Mouse (Mus musculus): ENCODE results near the gene Ccl25. TPM values are rescaled to one million over a fixed set of nuclear protein-coding genes. Genes with fewer than 3 reads are reported as not detected.

Gene Ccl25
- 16.7 TPM for polyA plus RNA-seq (2014; fragmentation: Illumina TruSeq; extraction: RNeasy Lipid Tissue Mini Kit (QIAGEN cat#74804); ENCODE audit: low read depth, low replicate concordance)

DNA sequence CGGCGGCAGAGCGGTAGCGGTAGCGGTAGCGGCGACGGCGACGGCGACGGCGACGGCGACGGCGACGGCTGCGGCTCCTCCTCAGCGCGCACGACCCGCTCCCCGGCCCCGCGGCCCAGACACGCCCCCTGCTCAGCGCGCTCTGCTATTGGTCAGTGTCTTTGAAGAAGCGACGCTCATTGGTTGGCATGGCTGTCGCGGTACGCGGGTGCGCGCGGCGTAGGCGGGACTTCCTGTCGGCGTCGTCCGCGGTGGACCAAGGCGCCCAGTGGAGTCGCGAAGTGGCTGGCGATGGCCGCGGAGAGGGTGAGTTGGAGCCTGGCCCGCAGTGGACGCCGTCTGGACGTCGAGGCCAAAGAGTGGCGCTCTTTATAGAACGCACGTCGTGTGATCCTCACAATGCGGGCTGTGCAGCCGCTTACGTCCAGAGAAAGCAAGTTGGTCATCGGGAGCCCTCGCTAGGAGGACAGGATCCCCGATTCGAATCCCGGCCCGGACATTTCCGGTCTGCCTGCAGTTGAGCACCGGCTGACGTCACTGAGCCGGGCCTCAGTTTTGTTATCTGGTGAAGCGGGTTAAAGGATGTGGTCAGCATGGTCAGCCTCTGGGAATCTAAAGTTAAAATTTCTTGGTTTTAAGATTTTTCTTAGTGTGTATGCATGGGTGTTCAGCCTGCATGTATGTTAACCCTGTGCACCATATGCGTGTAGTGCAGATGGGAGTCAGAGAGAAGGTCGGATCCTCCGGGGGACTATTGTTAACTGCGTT lies at the start of gene Ccl25, which contains the start of gene Elavl1:
Gene Ccl25, plus strand, starts transcription at position 228 of the 768 bp plus-strand sequence.
Gene Elavl1, minus strand, starts transcription at position 431 of the 768 bp plus-strand sequence.

DNA sequence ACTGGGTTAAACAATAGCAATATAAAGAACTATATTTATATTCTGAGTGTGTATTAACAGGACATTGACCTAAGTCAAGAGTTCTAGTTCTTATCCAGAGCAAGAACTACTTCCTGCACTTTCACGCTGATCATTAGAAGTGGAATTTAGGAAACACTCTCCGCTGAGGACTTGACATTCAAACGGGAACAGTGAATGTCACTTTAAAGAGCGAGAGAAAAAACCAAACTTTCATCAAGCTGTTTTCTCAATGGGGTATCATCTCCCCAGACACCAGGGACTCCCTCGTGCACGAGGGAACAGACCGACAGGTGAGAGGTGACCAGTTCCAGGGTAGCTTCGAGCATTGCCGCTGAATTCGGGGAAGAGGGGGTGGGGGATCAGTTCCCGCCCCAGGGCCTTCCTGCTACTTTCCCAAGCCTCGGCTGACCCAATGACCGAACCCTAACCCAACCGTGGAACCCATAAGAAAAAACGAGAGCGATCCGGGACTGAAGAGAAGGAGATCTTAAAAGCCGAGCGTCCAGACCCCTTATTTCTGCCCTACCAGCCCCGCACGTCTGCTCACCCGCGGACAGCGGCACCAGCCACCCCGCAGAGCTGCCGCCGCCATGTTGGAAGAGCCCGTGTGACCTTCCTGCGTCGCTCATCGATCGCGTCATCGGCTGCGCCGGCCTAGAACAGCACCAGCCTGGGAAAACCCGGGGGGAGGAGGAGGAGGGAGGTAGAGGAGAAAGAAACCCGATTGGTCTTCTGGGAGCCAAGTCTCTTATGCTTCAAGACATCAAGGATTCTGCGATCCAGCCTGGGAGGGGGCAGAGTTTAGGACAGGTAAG lies 49.5 kb upstream of the Ccl25 start, which contains the start of gene Timm44:
Gene Timm44, minus strand, starts transcription at position 639 of the 836 bp plus-strand sequence.

Other genes starting within 250 kb of the Ccl25 start
- gene Cd209f, start 219.4 kb upstream of the Ccl25 start, polyA plus RNA-seq (2014; fragmentation: Illumina TruSeq; extraction: RNeasy Lipid Tissue Mini Kit (QIAGEN cat#74804); ENCODE audit: low read depth, low replicate concordance): not detected
- gene Cd209g, start 191.1 kb upstream of the Ccl25 start, polyA plus RNA-seq (2014; fragmentation: Illumina TruSeq; extraction: RNeasy Lipid Tissue Mini Kit (QIAGEN cat#74804); ENCODE audit: low read depth, low replicate concordance): not detected
- 1.2 TPM for gene Evi5l, start 158.6 kb upstream of the Ccl25 start, polyA plus RNA-seq (2014; fragmentation: Illumina TruSeq; extraction: RNeasy Lipid Tissue Mini Kit (QIAGEN cat#74804); ENCODE audit: low read depth, low replicate concordance)
- gene Prr36, start 107.8 kb upstream of the Ccl25 start, polyA plus RNA-seq (2014; fragmentation: Illumina TruSeq; extraction: RNeasy Lipid Tissue Mini Kit (QIAGEN cat#74804); ENCODE audit: low read depth, low replicate concordance): 0.08 TPM
- 0.65 TPM for gene Lrrc8e, start 98.4 kb upstream of the Ccl25 start, polyA plus RNA-seq (2014; fragmentation: Illumina TruSeq; extraction: RNeasy Lipid Tissue Mini Kit (QIAGEN cat#74804); ENCODE audit: low read depth, low replicate concordance)
- 4.4 TPM for gene Map2k7, start 86.5 kb upstream of the Ccl25 start, polyA plus RNA-seq (2014; fragmentation: Illumina TruSeq; extraction: RNeasy Lipid Tissue Mini Kit (QIAGEN cat#74804); ENCODE audit: low read depth, low replicate concordance)
- gene Gm49320, start 86.3 kb upstream of the Ccl25 start, polyA plus RNA-seq (2014; fragmentation: Illumina TruSeq; extraction: RNeasy Lipid Tissue Mini Kit (QIAGEN cat#74804); ENCODE audit: low read depth, low replicate concordance): not detected
- gene Tgfbr3l, start 77.0 kb upstream of the Ccl25 start, polyA plus RNA-seq (2014; fragmentation: Illumina TruSeq; extraction: RNeasy Lipid Tissue Mini Kit (QIAGEN cat#74804); ENCODE audit: low read depth, low replicate concordance): 4.0 TPM
- gene Snapc2, start 72.1 kb upstream of the Ccl25 start, polyA plus RNA-seq (2014; fragmentation: Illumina TruSeq; extraction: RNeasy Lipid Tissue Mini Kit (QIAGEN cat#74804); ENCODE audit: low read depth, low replicate concordance): 1.8 TPM
- not detected for gene Ctxn1, start 65.9 kb upstream of the Ccl25 start, polyA plus RNA-seq (2014; fragmentation: Illumina TruSeq; extraction: RNeasy Lipid Tissue Mini Kit (QIAGEN cat#74804); ENCODE audit: low read depth, low replicate concordance)
- gene Timm44, start 49.3 kb upstream of the Ccl25 start, polyA plus RNA-seq (2014; fragmentation: Illumina TruSeq; extraction: RNeasy Lipid Tissue Mini Kit (QIAGEN cat#74804); ENCODE audit: low read depth, low replicate concordance): 126 TPM
- gene Elavl1, start 203 bp downstream of the Ccl25 start, polyA plus RNA-seq (2014; fragmentation: Illumina TruSeq; extraction: RNeasy Lipid Tissue Mini Kit (QIAGEN cat#74804); ENCODE audit: low read depth, low replicate concordance): 40.3 TPM
- gene Cers4, start 167.8 kb downstream of the Ccl25 start, polyA plus RNA-seq (2014; fragmentation: Illumina TruSeq; extraction: RNeasy Lipid Tissue Mini Kit (QIAGEN cat#74804); ENCODE audit: low read depth, low replicate concordance): 4.9 TPM